8 mouse cellular contexts compared by ENCODE assay signal in genomic region chr9:56075264-56075663, GRCm38 (mm10). TPM values are rescaled to one million over a fixed set of nuclear protein-coding genes. Genes with fewer than 3 reads are reported as not detected.
DNase-seq lines count a peak whose midpoint lies in the region; ATAC-seq and TF ChIP-seq lines count a peak whose summit lies in the region.

No protein-coding gene starts in this region.

- TF ChIP-seq CTCF in liver, postnatal 0 days (IDR thresholded peaks at IDR 0.05; ENCODE audit: low read depth) = peak; percentile 85

- H3K36me3 ChIP-seq in ES-E14 (ENCODE audit: control insufficient read depth, insufficient read depth, low read length, poor library complexity, severe bottlenecking) = no peaks in the 10 kb centered on the region
- H3K36me3 ChIP-seq in forebrain, embryonic 12.5 days (replicated peaks) = peaks cover 28% of the 10 kb centered on the region
- H3K36me3 ChIP-seq in liver, postnatal 0 days (replicated peaks; ENCODE audit: insufficient read depth, low read length) = no peaks in the 10 kb centered on the region
- H3K36me3 ChIP-seq in neural tube, embryonic 15.5 days = peaks cover 10% of the 10 kb centered on the region; the same call in 1 of the 2 replicates

- peak overlapping the region; percentile 84 for H3K9ac ChIP-seq in ES-E14 (ENCODE audit: insufficient read depth, low read depth, low read length, poor library complexity, severe bottlenecking)
- no peak overlapping the region for H3K9ac ChIP-seq in forebrain, embryonic 12.5 days
- H3K9ac ChIP-seq in liver, postnatal 0 days (replicated peaks) = no peak overlapping the region
- no peak overlapping the region for H3K9ac ChIP-seq in neural tube, embryonic 15.5 days (replicated peaks)

- in situ Hi-C loops in ES-E14 (cut with MboI; ENCODE audit: low sequenced_read_pairs in 2 of 2, unreplicated experiment in 2 of 2) = no loop called here

- peaks cover 13 to 18% of the 10 kb centered on the region in 2 experiments for H3K4me1 ChIP-seq in ES-E14 (ENCODE audit: control insufficient read depth in 2 of 2, insufficient read depth in 2 of 2, low read length in 2 of 2, poor library complexity in 1 of 2)
- peaks cover 13% of the 10 kb centered on the region for H3K4me1 ChIP-seq in forebrain, embryonic 12.5 days
- H3K4me1 ChIP-seq in liver, postnatal 0 days (ENCODE audit: insufficient read depth) = peaks cover 6% of the 10 kb centered on the region
- peaks cover 17% of the 10 kb centered on the region for H3K4me1 ChIP-seq in neural tube, embryonic 15.5 days

- H3K27me3 ChIP-seq in forebrain, embryonic 12.5 days = no peaks in the 10 kb centered on the region
- no peaks in the 10 kb centered on the region for H3K27me3 ChIP-seq in liver, postnatal 0 days (ENCODE audit: insufficient read depth, low read length)
- H3K27me3 ChIP-seq in neural tube, embryonic 15.5 days (replicated peaks) = no peaks in the 10 kb centered on the region

- intact Hi-C loops in heart, postnatal 10 days (cut with DNase I) = loop anchor here (2.0 kb wide), 1 partner anchor 44 kb away; no protein-coding TSS in a partner anchor

- H3K4me2 ChIP-seq in forebrain, embryonic 12.5 days = no peak overlapping the region
- H3K4me2 ChIP-seq in liver, postnatal 0 days (ENCODE audit: low read depth, low read length) = no peak overlapping the region
- H3K4me2 ChIP-seq in neural tube, embryonic 15.5 days = no peak overlapping the region

- no peak for TF ChIP-seq EP300 in liver, postnatal 0 days (IDR thresholded peaks at IDR 0.05; ENCODE audit: low read depth)

- ATAC-seq in forebrain, embryonic 12.5 days (ENCODE audit: low FRiP score) = peak; percentile 33; the same call in 1 of the 2 replicates
- ATAC-seq in liver, postnatal 0 days = peak; percentile 71
- peak; percentile 73; the same call in 1 of the 2 replicates for ATAC-seq in neural tube, embryonic 15.5 days (ENCODE audit: low FRiP score)

- peak overlapping the region; percentile 31 to 81 for H3K4me3 ChIP-seq in ES-E14 (ENCODE audit: insufficient read depth in 1 of 2, low read depth in 1 of 2, low read length in 2 of 2, poor library complexity in 1 of 2, severe bottlenecking in 1 of 2)
- no peak overlapping the region for H3K4me3 ChIP-seq in forebrain, embryonic 12.5 days (replicated peaks)
- no peak overlapping the region for H3K4me3 ChIP-seq in liver, postnatal 0 days (ENCODE audit: low read depth, low read length)
- no peak overlapping the region for H3K4me3 ChIP-seq in neural tube, embryonic 15.5 days (replicated peaks)

- no peaks in the 10 kb centered on the region for H3K9me3 ChIP-seq in ES-E14 (ENCODE audit: control insufficient read depth, insufficient read depth, low read depth, low read length)
- H3K9me3 ChIP-seq in forebrain, embryonic 12.5 days = no peaks in the 10 kb centered on the region
- H3K9me3 ChIP-seq in liver, postnatal 0 days (ENCODE audit: low read length) = no peaks in the 10 kb centered on the region
- no peaks in the 10 kb centered on the region for H3K9me3 ChIP-seq in neural tube, embryonic 15.5 days (replicated peaks)

- DNase-seq in ES-E14 (ENCODE audit: low read depth, low spot score) = peak; percentile 98
- DNase-seq in c-Kit-negative CD71-positive TER-119-positive erythroid progenitor cells, embryonic 14.5 days (ENCODE audit: low read depth, low spot score) = peak; percentile 43
- peak; percentile 84 to 87 for DNase-seq in heart, postnatal 10 days
- DNase-seq in kidney, postnatal 25 days = peak; percentile 78 to 83
- peak; percentile 61 for DNase-seq in liver, postnatal 0 days
- peak; percentile 84 for DNase-seq in testis, postnatal 14 days (ENCODE audit: low spot score)

- H3K27ac ChIP-seq in ES-E14 (ENCODE audit: insufficient read depth, low read depth, low read length, poor library complexity, severe bottlenecking) = peak overlapping the region; percentile 94
- H3K27ac ChIP-seq in forebrain, embryonic 12.5 days = no peak overlapping the region; the same call in 1 of the 2 replicates
- peak overlapping the region; percentile 29 for H3K27ac ChIP-seq in liver, postnatal 0 days (ENCODE audit: low read depth)
- H3K27ac ChIP-seq in neural tube, embryonic 15.5 days (replicated peaks) = peak overlapping the region; percentile 69

- WGBS in forebrain, embryonic 12.5 days = 11% methylated on average over 4 of the region's 4 CpGs
- 6% methylated on average over 4 of the region's 4 CpGs for WGBS in liver, postnatal 0 days (ENCODE audit: insufficient replicate concordance)
- WGBS in neural tube, embryonic 15.5 days = 5% methylated on average over 4 of the region's 4 CpGs

TF ChIP-seq in ES-E14, 5 proteins besides CTCF, POLR2A, EP300 and RAD21:
- no peak for TF ChIP-seq ZC3H11A (IDR thresholded peaks at IDR 0.05; ENCODE audit: borderline replicate concordance, low read depth, low read length)
- TF ChIP-seq MAFK (IDR thresholded peaks at IDR 0.05; ENCODE audit: insufficient read depth, low read depth, low read length) = no peak
- no peak for TF ChIP-seq CHD2 (IDR thresholded peaks at IDR 0.05; ENCODE audit: low read depth, low read length)
- no peak for TF ChIP-seq ZNF384 (IDR thresholded peaks at IDR 0.05; ENCODE audit: low read depth, low read length)
- TF ChIP-seq HCFC1 (IDR thresholded peaks at IDR 0.05; ENCODE audit: borderline replicate concordance, insufficient read depth, low read length) = no peak

RNA-seq across cellular contexts. Expression of gene Pstpip1, which starts 14.5 kb away (rescaled TPM):
- total RNA-seq in ES-E14 (2012; rRNA removed) = 10.4 and 10.5 TPM in 2 replicates
- polyA plus RNA-seq in forebrain, embryonic 12.5 days (2016; fragmentation: Nextera tagmentation; extraction: Ambion mirVana) = 0.54 and 0.59 TPM in 2 replicates
- 1 to 10 TPM in 1 of 2 experiments, under 1 TPM in 1; 0.99 to 1.6 TPM for total RNA-seq in heart, postnatal 10 days (2021)
- polyA plus RNA-seq in liver, postnatal 0 days (2015; fragmentation: Nextera tagmentation; extraction: Ambion mirVana) = 5.5 and 6.0 TPM in 2 replicates
- polyA plus RNA-seq in neural tube, embryonic 15.5 days (2015; fragmentation: Nextera tagmentation; extraction: Ambion mirVana) = 0.84 and 4.6 TPM in 2 replicates

RNA-seq across cellular contexts. Expression of gene Rcn2, which starts 33.6 kb away (rescaled TPM):
- 57.4 and 77.1 TPM in 2 replicates for total RNA-seq in ES-E14 (2012; rRNA removed)
- 354 and 355 TPM in 2 replicates for polyA plus RNA-seq in forebrain, embryonic 12.5 days (2016; fragmentation: Nextera tagmentation; extraction: Ambion mirVana)
- total RNA-seq in heart, postnatal 10 days (2021) = 10 to 100 TPM; 33.4 to 37.1 TPM
- polyA plus RNA-seq in liver, postnatal 0 days (2015; fragmentation: Nextera tagmentation; extraction: Ambion mirVana) = 30.1 and 30.5 TPM in 2 replicates
- polyA plus RNA-seq in neural tube, embryonic 15.5 days (2015; fragmentation: Nextera tagmentation; extraction: Ambion mirVana) = 233 and 243 TPM in 2 replicates

Comparison
In these comparisons a context has a peak if more than half of its experiments do, and no peak if none do; other contexts are left out.
1. DNase-seq: peak in every context shown above with its lines; median percentile 98 in ES-E14; 86 in heart, postnatal 10 days; 84 in testis, postnatal 14 days; 80 in kidney, postnatal 25 days; 61 in liver, postnatal 0 days; 43 in c-Kit-negative CD71-positive TER-119-positive erythroid progenitor cells, embryonic 14.5 days.
2. H3K4me3 ChIP-seq: peak in ES-E14 (2 of 2); none in forebrain, embryonic 12.5 days (single experiment), liver, postnatal 0 days (single experiment) and neural tube, embryonic 15.5 days (single experiment).
3. Peak in every context shown above with its lines, with median percentiles within 50 percentile points of each other: ATAC-seq.